Mouse (Mus musculus): ENCODE data around the gene Prkd1.

DNA sequence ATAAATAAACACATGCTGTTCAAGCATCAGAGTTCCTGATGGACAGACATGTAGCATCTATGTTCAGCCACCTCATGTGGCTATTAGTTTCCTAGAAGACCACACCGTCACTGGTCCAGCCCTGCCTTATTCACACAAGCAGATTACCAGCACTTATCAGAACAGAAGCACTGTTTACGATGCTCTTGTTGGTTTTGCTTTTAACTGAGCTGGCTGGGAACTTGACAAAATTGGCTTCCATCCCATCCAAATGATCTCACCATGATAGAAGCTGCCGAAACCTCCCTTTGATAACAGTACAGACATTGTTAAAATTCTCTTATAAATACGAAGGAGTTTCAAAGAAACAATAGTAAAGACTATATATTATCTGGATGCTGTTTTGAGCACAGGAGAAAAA is 24.7 kb downstream of the Prkd1 start:
- no peak for TF ChIP-seq ZNF384 (IDR thresholded peaks at IDR 0.05; ENCODE audit: low read depth, low read length)
- TF ChIP-seq CHD2 (IDR thresholded peaks at IDR 0.05; ENCODE audit: low read depth, low read length): no peak
- TF ChIP-seq HCFC1 (IDR thresholded peaks at IDR 0.05; ENCODE audit: borderline replicate concordance, insufficient read depth, low read length): no peak
- no peak for TF ChIP-seq MAFK (IDR thresholded peaks at IDR 0.05; ENCODE audit: insufficient read depth, low read depth, low read length)
